Mouse (Mus musculus): Measurements from ENCODE around the gene Aurkaip1.
A peak's percentile ranks its signal among the peaks of the same experiment; 100 is the strongest.
"Not testable (repeated sequence)": the region's sequence is repeated elsewhere in the genome, so short reads cannot be mapped to it uniquely, and the experiment has no call there.

The Aurkaip1 gene

DNA sequence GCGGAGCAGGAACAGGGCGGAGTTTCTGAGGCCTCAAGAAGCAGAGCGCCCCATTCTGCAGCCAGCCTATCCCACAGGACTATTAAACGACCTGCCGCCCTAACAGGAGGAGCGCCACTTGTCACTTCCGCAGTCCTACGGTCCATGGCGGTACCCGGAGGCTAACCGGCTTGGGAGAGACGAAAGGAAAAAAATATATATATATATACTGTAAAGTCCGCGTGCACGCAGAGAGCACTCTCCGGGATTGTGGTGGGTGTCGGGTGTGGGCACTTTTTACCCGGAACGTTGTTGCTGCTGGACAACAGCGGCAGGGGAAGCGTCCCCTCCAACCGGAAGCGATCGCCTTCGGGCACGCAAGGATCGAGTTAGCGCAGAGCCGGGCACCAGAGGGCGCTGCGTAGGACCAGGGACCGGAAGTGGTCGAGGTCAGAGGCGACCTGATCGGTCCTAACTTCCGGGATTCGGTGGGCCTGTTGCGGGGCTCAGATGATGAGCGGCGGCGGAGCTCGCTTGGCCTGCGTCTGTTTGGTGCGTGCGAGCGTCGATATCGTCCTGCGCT, at the start of gene Aurkaip1:
TSS of gene Aurkaip1 (plus strand) at position 68 of the 562 bp plus-strand sequence.
- DNase-seq (ENCODE audit: low read depth) = peak; percentile 97

GRCm38 (mm10) chr4:155783486-155784080, 47.5 kb upstream of the Aurkaip1 start:
- DNase-seq (ENCODE audit: low read depth) = no peak

DNA sequence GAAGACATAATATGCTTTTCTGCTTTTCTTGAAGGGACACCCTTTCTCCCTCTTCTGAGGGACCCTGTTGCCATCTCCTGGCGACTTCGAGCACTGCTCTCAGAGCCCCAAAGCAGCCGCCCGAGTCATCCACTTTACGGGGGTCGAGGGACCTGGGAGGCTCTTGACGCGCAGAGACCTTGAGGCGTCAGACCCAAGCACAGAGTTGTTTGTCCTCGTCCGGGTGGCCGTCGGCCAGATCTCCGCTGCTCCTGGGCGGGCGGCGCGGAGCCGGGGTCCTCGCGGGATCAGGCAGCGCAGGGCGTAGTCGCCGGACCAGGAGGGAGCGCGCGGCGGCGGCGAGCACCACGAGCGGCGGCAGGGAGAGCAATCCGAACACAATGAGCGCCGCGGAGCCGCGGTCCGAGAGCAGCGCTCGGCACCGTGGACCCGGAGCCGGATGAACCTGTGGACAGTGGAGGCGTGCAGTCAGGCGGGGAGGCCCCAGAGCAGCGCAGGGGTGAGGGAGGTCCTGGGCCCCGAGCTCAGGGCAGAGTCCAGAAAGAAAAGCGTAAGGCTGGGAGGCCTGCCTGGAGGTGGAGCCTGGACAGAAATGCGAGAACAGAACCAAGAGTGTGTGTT, 46.9 kb upstream of the Aurkaip1 start:
- DNase-seq (ENCODE audit: low read depth) = peak; percentile 76

DNA sequence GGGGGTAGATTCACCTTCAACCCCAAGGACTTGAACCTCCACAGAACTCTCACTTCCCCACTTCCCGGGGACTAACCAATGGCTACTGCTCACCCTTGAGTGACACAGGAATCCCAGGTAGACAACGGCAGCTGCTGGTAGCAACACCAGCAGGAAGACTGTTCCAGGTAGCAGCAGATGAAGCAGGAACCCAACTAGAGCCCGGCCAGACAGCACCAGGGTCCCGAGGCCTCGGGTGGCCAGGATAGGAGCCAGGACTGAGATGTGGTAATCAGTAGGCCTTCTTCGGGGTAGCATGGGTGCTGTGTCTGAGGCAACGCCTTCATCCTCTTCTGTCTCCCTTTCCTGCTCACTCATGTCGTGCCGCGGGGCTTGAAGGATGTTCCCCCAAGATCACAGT, 45.8 kb upstream of the Aurkaip1 start:
- DNase-seq (ENCODE audit: low read depth) = no peak

GRCm38 (mm10) chr4:155785819-155786218, 45.3 kb upstream of the Aurkaip1 start, which contains the start of gene Tmem88b:
Tmem88b (minus strand) TSS chr4:155785874.
- peak; percentile 48 for DNase-seq (ENCODE audit: low read depth)

- DNase-seq (ENCODE audit: low read depth) = peak; percentile 44
Observed at GRCm38 (mm10) chr4:155788300-155788699, 42.8 kb upstream of the Aurkaip1 start.

GRCm38 (mm10) chr4:155788833-155789232, 42.2 kb upstream of the Aurkaip1 start:
- DNase-seq (ENCODE audit: low read depth) = not testable (repeated sequence)

DNA sequence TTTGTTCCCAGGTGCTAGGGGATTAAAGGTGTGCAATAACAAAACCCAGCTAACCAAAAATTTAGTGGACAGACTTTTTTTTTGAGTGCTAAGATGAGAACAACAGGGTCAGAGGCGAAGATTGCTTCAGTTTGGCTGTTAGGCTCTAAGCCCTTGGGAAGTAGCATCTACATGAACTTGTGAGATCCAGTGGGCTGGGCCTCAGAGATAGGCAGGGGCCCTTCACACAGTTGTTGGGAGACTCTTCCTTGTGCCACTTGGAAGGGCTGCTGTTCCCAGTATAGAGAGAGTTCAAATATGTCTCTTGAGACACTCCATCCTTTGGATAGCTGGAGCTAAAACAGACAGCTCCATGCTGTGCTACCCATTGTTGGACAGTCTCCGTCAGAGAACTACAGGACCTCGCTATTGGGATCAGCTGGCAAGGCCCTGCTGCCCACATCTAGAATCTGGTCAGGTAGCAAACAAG, 41.0 kb upstream of the Aurkaip1 start, which contains the start of gene Ankrd65:
TSS of gene Ankrd65 (plus strand) at position 419 of the 469 bp plus-strand sequence.
- DNase-seq (ENCODE audit: low read depth) = no peak

DNA sequence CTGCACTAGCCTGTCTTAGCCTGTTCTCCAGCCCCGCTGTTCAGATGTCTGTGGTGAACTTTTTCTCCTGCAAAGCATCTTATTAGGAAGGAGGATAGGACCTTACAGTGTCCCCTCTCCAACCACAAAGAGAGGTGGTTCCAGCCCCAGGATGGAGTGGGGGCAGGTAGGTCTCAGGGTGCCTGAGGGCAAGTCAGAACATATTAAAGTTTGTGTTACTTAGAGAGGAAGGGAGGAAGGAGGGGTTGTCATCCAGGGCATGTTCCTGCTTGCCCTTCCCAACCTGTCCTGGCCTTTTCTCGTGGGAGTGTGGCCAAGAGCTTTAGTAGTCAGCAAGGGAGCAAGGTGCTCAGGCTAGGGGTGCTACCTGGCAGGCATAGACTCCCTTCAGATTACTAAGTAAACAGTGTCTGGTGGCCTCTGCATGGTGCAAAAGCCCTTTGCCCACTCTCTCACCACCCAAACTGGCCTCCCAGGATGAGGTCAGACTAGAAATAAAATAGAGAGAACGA, 40.4 kb upstream of the Aurkaip1 start:
- no peak for DNase-seq (ENCODE audit: low read depth)

- no peak for DNase-seq (ENCODE audit: low read depth)
Observed at GRCm38 (mm10) chr4:155791240-155791933, 39.7 kb upstream of the Aurkaip1 start.

DNA sequence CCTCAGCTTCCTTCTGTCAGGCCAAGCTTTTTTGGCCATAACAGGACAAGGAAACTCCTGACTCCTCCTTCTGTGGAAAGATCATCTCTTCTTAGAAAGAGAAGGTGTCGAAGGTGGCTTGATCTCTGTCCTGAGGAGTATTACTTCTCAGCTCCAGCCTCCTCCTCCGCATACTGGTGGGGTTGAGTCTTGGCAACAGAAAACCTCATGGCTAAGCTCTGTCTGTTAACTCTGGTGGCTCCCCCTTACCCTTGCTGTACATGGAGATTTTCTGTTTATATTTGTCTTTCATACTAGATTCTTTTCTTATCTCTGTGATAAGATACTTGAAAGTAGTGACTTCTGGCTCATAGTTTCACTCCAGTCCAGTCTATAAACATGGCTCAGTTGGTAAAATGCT, 37.3 kb upstream of the Aurkaip1 start:
- no peak for DNase-seq (ENCODE audit: low read depth)

DNA sequence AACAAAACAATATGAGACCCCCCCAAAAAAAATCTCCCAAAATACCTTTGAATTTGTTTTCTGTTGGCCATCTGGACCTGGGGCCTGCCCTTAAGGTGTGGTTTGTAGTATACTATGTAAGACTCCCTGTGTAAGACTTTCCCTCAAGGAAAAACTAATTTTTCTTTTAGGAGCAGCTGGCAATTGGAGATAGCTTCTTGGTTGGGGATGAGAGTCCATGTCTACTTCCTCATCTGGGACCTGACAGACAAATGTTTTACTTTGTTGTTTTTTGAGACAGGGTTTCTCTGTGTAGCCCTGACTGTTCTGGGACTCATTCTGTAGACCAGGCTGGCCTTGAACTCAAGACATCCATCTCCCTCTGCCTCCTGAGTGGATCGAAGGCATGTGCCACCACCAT, 29.0 kb upstream of the Aurkaip1 start:
- DNase-seq (ENCODE audit: low read depth) = no peak

- DNase-seq (ENCODE audit: low read depth) = peak; percentile 89
Observed at GRCm38 (mm10) chr4:155802741-155803339, 28.2 kb upstream of the Aurkaip1 start, which contains the start of gene Mrpl20. Mrpl20 (plus strand) TSS chr4:155802878.

GRCm38 (mm10) chr4:155803340-155804041, 27.6 kb upstream of the Aurkaip1 start:
- DNase-seq (ENCODE audit: low read depth) = peak; percentile 97

GRCm38 (mm10) chr4:155807841-155808240, 23.2 kb upstream of the Aurkaip1 start:
- DNase-seq (ENCODE audit: low read depth) = no peak

DNA sequence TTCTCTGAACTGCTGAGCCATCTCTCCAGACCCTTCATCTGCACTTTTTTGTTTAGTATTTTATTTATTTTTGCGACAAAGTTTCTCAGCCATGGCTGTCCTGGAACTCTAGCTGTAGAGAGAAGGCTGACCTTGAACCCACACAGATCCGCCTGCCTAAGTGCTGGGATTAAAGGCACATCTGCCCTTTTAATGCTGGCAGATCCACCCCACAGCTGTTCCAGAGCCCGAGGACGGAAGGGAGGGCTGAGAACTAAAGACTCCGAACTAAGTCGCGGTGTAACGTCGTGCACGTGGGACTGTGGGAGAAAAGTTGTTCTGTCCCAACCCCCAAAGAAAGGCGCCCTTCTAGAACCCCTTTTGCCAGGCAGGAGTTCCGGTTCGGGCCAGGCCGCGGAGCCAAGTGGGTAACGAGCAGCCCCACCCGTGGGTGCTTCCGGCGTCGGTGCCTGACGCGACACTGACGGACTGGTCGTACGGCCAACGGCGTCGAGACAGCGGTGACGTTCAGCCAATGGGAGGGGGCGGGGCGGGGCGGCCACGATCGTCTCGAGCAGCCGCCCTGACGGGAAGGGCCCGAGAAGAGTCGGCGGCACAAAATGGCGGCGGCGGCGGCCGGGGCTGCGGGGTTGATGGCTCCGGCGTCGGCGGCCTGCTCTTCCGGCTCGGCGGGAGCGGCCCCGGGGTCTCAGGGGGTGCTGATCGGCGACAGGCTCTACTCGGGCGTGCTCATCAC, 19.0 kb upstream of the Aurkaip1 start, which contains the start of gene Ccnl2:
TSS of gene Ccnl2 (plus strand) at position 561 of the 736 bp plus-strand sequence.
- DNase-seq (ENCODE audit: low read depth) = peak; percentile 97

- peak; percentile 70 for DNase-seq (ENCODE audit: low read depth)
Observed at GRCm38 (mm10) chr4:155812665-155813181, 18.3 kb upstream of the Aurkaip1 start.

- no peak for DNase-seq (ENCODE audit: low read depth)
Observed at GRCm38 (mm10) chr4:155817533-155817932, 13.5 kb upstream of the Aurkaip1 start.

DNA sequence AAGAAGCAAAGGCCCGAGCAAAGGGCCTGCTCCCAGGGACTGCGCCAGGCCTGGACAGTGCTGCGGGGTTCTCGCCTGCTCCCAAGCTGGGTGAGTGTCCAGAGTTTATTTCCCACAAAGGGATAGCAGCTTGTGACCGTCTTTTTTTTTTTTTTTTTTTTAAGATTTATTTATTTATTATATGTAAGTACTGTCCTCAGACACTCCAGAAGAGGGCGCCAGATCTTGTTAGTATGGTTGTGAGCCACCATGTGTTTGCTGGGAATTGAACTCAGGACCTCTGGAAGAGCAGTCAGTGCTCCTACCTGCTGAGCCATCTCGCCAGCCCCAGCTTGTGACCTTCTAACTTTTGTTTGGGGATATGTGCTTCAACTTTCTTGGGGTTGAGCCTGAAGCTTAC, 10.0 kb upstream of the Aurkaip1 start:
- DNase-seq (ENCODE audit: low read depth) = peak; percentile 69

- DNase-seq (ENCODE audit: low read depth) = no peak
Observed at GRCm38 (mm10) chr4:155823443-155823842, 7.6 kb upstream of the Aurkaip1 start.
